Mouse (Mus musculus): ENCODE measurements around the gene Efcab1. TPM values are rescaled to one million over a fixed set of nuclear protein-coding genes. Genes with fewer than 3 reads are reported as not detected.

Gene Efcab1
- polyA plus RNA-seq (2014; fragmentation: Illumina TruSeq; extraction: RNeasy Lipid Tissue Mini Kit (QIAGEN cat#74804); ENCODE audit: insufficient read depth, low read depth, low replicate concordance): 6.5 TPM

DNA sequence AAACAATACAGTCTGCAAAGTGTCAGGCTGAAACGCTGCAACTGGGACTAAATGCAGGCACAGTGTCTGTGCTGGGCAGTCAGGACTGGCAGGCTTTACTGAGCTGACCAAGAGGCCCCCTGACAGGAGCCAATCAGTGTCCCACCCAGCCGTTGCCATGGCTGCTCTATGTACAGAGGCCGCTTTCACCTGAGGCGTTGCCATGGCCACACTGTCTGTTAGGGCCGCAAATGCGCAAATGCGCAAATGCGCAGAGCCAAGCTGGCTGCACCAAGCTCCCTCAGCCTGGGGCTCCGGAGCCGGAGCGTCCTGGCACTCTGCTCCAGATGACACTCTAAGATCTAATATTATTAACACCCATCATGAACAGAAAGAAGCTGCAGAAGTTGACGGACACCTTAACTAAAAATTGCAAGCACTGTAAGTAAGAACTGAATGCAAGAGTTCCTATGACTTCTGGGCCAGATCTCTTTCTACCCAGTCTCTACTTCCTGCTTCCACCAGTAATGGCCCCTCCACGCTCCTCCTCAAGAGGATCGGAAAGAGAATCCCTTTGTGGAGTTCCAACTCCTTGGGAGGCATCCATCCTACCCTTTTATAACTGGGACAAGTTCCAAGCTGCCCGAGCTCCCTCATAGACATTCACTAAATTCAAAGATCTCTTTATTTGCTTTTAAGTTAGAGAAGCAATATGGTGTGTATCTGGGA is at the start of gene Efcab1:
TSS of gene Efcab1 (plus strand) at position 214 of the 708 bp plus-strand sequence.

Data from lung, adult 10 weeks (tissue).